Mouse (Mus musculus) cerebral cortex, adult 2 months (tissue): ENCODE data around the gene Cables2.

Experiments
- WGBS: fragments of 180-500 bp; shearing (Covaris S2); methylation state at CpG from one replicate; pipeline ENCODE4 v1.1.7; 2018; 5-methylcytosine and 5-hydroxymethylcytosine counted together

Cables2 gene

GRCm38 (mm10) chr2:180255701-180256100, 17.6 kb downstream of the Cables2 start:
- WGBS = 86% methylated on average over 9 of the region's 9 CpGs

- whole genome bisulfite sequencing = 96% methylated on average over 5 of the region's 5 CpGs
These were observed 18.7 kb downstream of the Cables2 start for GRCm38 (mm10) chr2:180254436-180255209.

GRCm38 (mm10) chr2:180251838-180252237, 21.5 kb downstream of the Cables2 start:
- 53% methylated on average over 3 of the region's 3 CpGs for WGBS

GRCm38 (mm10) chr2:180250930-180251611, 22.2 kb downstream of the Cables2 start:
- 27% methylated on average over 11 of the region's 11 CpGs for WGBS

GRCm38 (mm10) chr2:180248947-180249660, 24.2 kb downstream of the Cables2 start:
- 80% methylated on average over 9 of the region's 9 CpGs for WGBS

- WGBS = 82% methylated on average over 5 of the region's 5 CpGs
These were observed 25.4 kb downstream of the Cables2 start for GRCm38 (mm10) chr2:180247916-180248315.

GRCm38 (mm10) chr2:180243108-180243507, 30.2 kb downstream of the Cables2 start:
- 92% methylated on average over 4 of the region's 4 CpGs for WGBS

GRCm38 (mm10) chr2:180238591-180238990, 34.7 kb downstream of the Cables2 start:
- 69% methylated on average over 5 of the region's 5 CpGs for WGBS

GRCm38 (mm10) chr2:180237601-180238345, 35.5 kb downstream of the Cables2 start:
- 93% methylated on average over 7 of the region's 7 CpGs for WGBS

- WGBS = 95% methylated on average over 3 of the region's 3 CpGs
These were observed 36.4 kb downstream of the Cables2 start for GRCm38 (mm10) chr2:180236930-180237329.

- 57% methylated on average over 3 of the region's 3 CpGs for WGBS
These were observed 36.8 kb downstream of the Cables2 start for GRCm38 (mm10) chr2:180236500-180236899.

- WGBS = 95% methylated on average over 4 of the region's 4 CpGs
These were observed 37.5 kb downstream of the Cables2 start for GRCm38 (mm10) chr2:180235788-180236187.

GRCm38 (mm10) chr2:180234980-180235379, 38.3 kb downstream of the Cables2 start:
- WGBS = 66% methylated on average over 6 of the region's 6 CpGs

- 83% methylated on average over 8 of the region's 8 CpGs for WGBS
These were observed 38.9 kb downstream of the Cables2 start for GRCm38 (mm10) chr2:180234353-180234752.

- whole genome bisulfite sequencing = 94% methylated on average over 7 of the region's 7 CpGs
These were observed 40.0 kb downstream of the Cables2 start for GRCm38 (mm10) chr2:180233101-180233904.

GRCm38 (mm10) chr2:180230482-180230881, 42.8 kb downstream of the Cables2 start:
- WGBS = 82% methylated on average over 4 of the region's 4 CpGs

GRCm38 (mm10) chr2:180229129-180229528, 44.2 kb downstream of the Cables2 start:
- WGBS = 87% methylated on average over 3 of the region's 3 CpGs

GRCm38 (mm10) chr2:180228592-180228991, 44.7 kb downstream of the Cables2 start:
- 77% methylated on average over 7 of the region's 7 CpGs for WGBS

- WGBS = 78% methylated on average over 6 of the region's 6 CpGs
These were observed 45.2 kb downstream of the Cables2 start for GRCm38 (mm10) chr2:180228060-180228458.

- WGBS = 7% methylated on average over 21 of the region's 21 CpGs
These were observed 45.8 kb downstream of the Cables2 start for GRCm38 (mm10) chr2:180227262-180228059.
